Mouse (Mus musculus): ENCODE measurements around the gene Ralgps1. TPM values are rescaled to one million over a fixed set of nuclear protein-coding genes. Genes with fewer than 3 reads are reported as not detected.

The Ralgps1 gene
- polyA plus RNA-seq, 1 experiment from 2014 or later = 14.6 TPM

- Histone ChIP-seq H3K9ac (ENCODE audit: low read length) (no peak overlapping the region), H3K27me3 (ENCODE audit: control insufficient read depth, insufficient read depth, low read length) (no peaks in the 10 kb centered on the region), H3K36me3 (ENCODE audit: control insufficient read depth, insufficient read depth, low read length) (no peaks in the 10 kb centered on the region), H3K27ac (ENCODE audit: low read depth, low read length) (no peak overlapping the region), H3K4me3 (ENCODE audit: low read depth, low read length) (no peak overlapping the region), H3K4me2 (ENCODE audit: low read depth) (no peak overlapping the region), H3K9me3 (ENCODE audit: control insufficient read depth, low read length) (no peaks in the 10 kb centered on the region), H3K4me1 (ENCODE audit: control insufficient read depth, insufficient read depth, low read length) (peaks cover 10% of the 10 kb centered on the region)
- 79% methylated on average over 10 of the region's 10 CpGs for WGBS
- no peak for ATAC-seq (ENCODE audit: insufficient read depth, low FRiP score, low TSS enrichment)
- no peak for DNase-seq (ENCODE audit: low spot score)
Observed at GRCm38 (mm10) chr2:33173126-33173525, 198.2 kb downstream of the Ralgps1 start.

GRCm38 (mm10) chr2:33170777-33171565, 200.3 kb downstream of the Ralgps1 start:
- DNase-seq (ENCODE audit: low spot score) = peak; percentile 32
- no peaks in the 10 kb centered on the region for H3K9me3 ChIP-seq (ENCODE audit: control insufficient read depth, low read length)
- peaks cover 6% of the 10 kb centered on the region for H3K4me1 ChIP-seq (ENCODE audit: control insufficient read depth, insufficient read depth, low read length)
- no peaks in the 10 kb centered on the region for H3K36me3 ChIP-seq (ENCODE audit: control insufficient read depth, insufficient read depth, low read length)
- WGBS = 60% methylated on average over 10 of the region's 10 CpGs
- H3K4me3 ChIP-seq (ENCODE audit: low read depth, low read length) = no peak overlapping the region
- no peak overlapping the region for H3K27ac ChIP-seq (ENCODE audit: low read depth, low read length)
- ATAC-seq (ENCODE audit: insufficient read depth, low FRiP score, low TSS enrichment) = no peak
- H3K4me2 ChIP-seq (ENCODE audit: low read depth) = no peak overlapping the region
- H3K9ac ChIP-seq (ENCODE audit: low read length) = no peak overlapping the region
- H3K27me3 ChIP-seq (ENCODE audit: control insufficient read depth, insufficient read depth, low read length) = no peaks in the 10 kb centered on the region

GRCm38 (mm10) chr2:33169445-33169844, 201.8 kb downstream of the Ralgps1 start:
- Histone ChIP-seq H3K4me3 (ENCODE audit: low read depth, low read length) (no peak overlapping the region), H3K9me3 (ENCODE audit: control insufficient read depth, low read length) (no peaks in the 10 kb centered on the region), H3K27ac (ENCODE audit: low read depth, low read length) (no peak overlapping the region), H3K36me3 (ENCODE audit: control insufficient read depth, insufficient read depth, low read length) (no peaks in the 10 kb centered on the region), H3K4me1 (ENCODE audit: control insufficient read depth, insufficient read depth, low read length) (peaks cover 9% of the 10 kb centered on the region), H3K4me2 (ENCODE audit: low read depth) (no peak overlapping the region), H3K9ac (ENCODE audit: low read length) (no peak overlapping the region), H3K27me3 (ENCODE audit: control insufficient read depth, insufficient read depth, low read length) (no peaks in the 10 kb centered on the region)
- no peak for ATAC-seq (ENCODE audit: insufficient read depth, low FRiP score, low TSS enrichment)
- DNase-seq (ENCODE audit: low spot score) = no peak
- 73% methylated on average over 6 of the region's 6 CpGs for WGBS

- no peak overlapping the region for H3K4me3 ChIP-seq (ENCODE audit: low read depth, low read length)
- ATAC-seq (ENCODE audit: insufficient read depth, low FRiP score, low TSS enrichment) (no peak), DNase-seq (ENCODE audit: low spot score) (no peak)
- no peak overlapping the region for H3K9ac ChIP-seq (ENCODE audit: low read length)
- H3K4me2 ChIP-seq (ENCODE audit: low read depth) = no peak overlapping the region
- WGBS = 95% methylated on average over 3 of the region's 3 CpGs
- H3K4me1 ChIP-seq (ENCODE audit: control insufficient read depth, insufficient read depth, low read length) = peaks cover 9% of the 10 kb centered on the region
- no peak overlapping the region for H3K27ac ChIP-seq (ENCODE audit: low read depth, low read length)
- H3K9me3 ChIP-seq (ENCODE audit: control insufficient read depth, low read length) = no peaks in the 10 kb centered on the region
- no peaks in the 10 kb centered on the region for H3K36me3 ChIP-seq (ENCODE audit: control insufficient read depth, insufficient read depth, low read length)
- H3K27me3 ChIP-seq (ENCODE audit: control insufficient read depth, insufficient read depth, low read length) = no peaks in the 10 kb centered on the region
Observed at GRCm38 (mm10) chr2:33167060-33167459, 204.2 kb downstream of the Ralgps1 start.

GRCm38 (mm10) chr2:33165710-33166374, 205.4 kb downstream of the Ralgps1 start:
- H3K27me3 ChIP-seq (ENCODE audit: control insufficient read depth, insufficient read depth, low read length) = no peaks in the 10 kb centered on the region
- no peak for DNase-seq (ENCODE audit: low spot score)

GRCm38 (mm10) chr2:33165229-33165628, 206.1 kb downstream of the Ralgps1 start:
- H3K9ac ChIP-seq (ENCODE audit: low read length) = no peak overlapping the region
- ATAC-seq (ENCODE audit: insufficient read depth, low FRiP score, low TSS enrichment) = no peak
- no peaks in the 10 kb centered on the region for H3K36me3 ChIP-seq (ENCODE audit: control insufficient read depth, insufficient read depth, low read length)
- no peaks in the 10 kb centered on the region for H3K27me3 ChIP-seq (ENCODE audit: control insufficient read depth, insufficient read depth, low read length)
- DNase-seq (ENCODE audit: low spot score) = no peak
- no peak overlapping the region for H3K27ac ChIP-seq (ENCODE audit: low read depth, low read length)
- no peak overlapping the region for H3K4me2 ChIP-seq (ENCODE audit: low read depth)
- H3K4me3 ChIP-seq (ENCODE audit: low read depth, low read length) = no peak overlapping the region
- no peaks in the 10 kb centered on the region for H3K9me3 ChIP-seq (ENCODE audit: control insufficient read depth, low read length)
- 0 out of 2 replicates have a peak, but pooled peaks cover 3% of the 10 kb centered on the region for H3K4me1 ChIP-seq (ENCODE audit: control insufficient read depth, insufficient read depth, low read length)
- 68% methylated on average over 4 of the region's 4 CpGs for WGBS

More at GRCm38 (mm10) chr2:33165710-33166374, 205.4 kb downstream of the Ralgps1 start:
- 59% methylated on average over 7 of the region's 7 CpGs for WGBS
- Histone ChIP-seq H3K27ac (ENCODE audit: low read depth, low read length) (no peak overlapping the region), H3K9ac (ENCODE audit: low read length) (no peak overlapping the region), H3K4me2 (ENCODE audit: low read depth) (no peak overlapping the region), H3K9me3 (ENCODE audit: control insufficient read depth, low read length) (no peaks in the 10 kb centered on the region), H3K4me1 (ENCODE audit: control insufficient read depth, insufficient read depth, low read length) (peaks cover 5% of the 10 kb centered on the region), H3K36me3 (ENCODE audit: control insufficient read depth, insufficient read depth, low read length) (no peaks in the 10 kb centered on the region), H3K4me3 (ENCODE audit: low read depth, low read length) (no peak overlapping the region)
- no peak for ATAC-seq (ENCODE audit: insufficient read depth, low FRiP score, low TSS enrichment)

GRCm38 (mm10) chr2:33164646-33165045, 206.6 kb downstream of the Ralgps1 start:
- DNase-seq (ENCODE audit: low spot score) (no peak), ATAC-seq (ENCODE audit: insufficient read depth, low FRiP score, low TSS enrichment) (no peak)
- 84% methylated on average over 3 of the region's 3 CpGs for WGBS
- Histone ChIP-seq H3K4me2 (ENCODE audit: low read depth) (no peak overlapping the region), H3K27ac (ENCODE audit: low read depth, low read length) (no peak overlapping the region), H3K36me3 (ENCODE audit: control insufficient read depth, insufficient read depth, low read length) (no peaks in the 10 kb centered on the region), H3K27me3 (ENCODE audit: control insufficient read depth, insufficient read depth, low read length) (no peaks in the 10 kb centered on the region), H3K4me1 (ENCODE audit: control insufficient read depth, insufficient read depth, low read length) (0 out of 2 replicates have a peak, but pooled peaks cover 3% of the 10 kb centered on the region), H3K9ac (ENCODE audit: low read length) (no peak overlapping the region), H3K4me3 (ENCODE audit: low read depth, low read length) (no peak overlapping the region), H3K9me3 (ENCODE audit: control insufficient read depth, low read length) (no peaks in the 10 kb centered on the region)

- no peaks in the 10 kb centered on the region for H3K27me3 ChIP-seq (ENCODE audit: control insufficient read depth, insufficient read depth, low read length)
Observed at GRCm38 (mm10) chr2:33162126-33162525, 209.2 kb downstream of the Ralgps1 start.

More at GRCm38 (mm10) chr2:33162126-33162525, 209.2 kb downstream of the Ralgps1 start:
- DNase-seq (ENCODE audit: low spot score) = no peak
- Histone ChIP-seq H3K4me1 (ENCODE audit: control insufficient read depth, insufficient read depth, low read length) (0 out of 2 replicates have a peak, but pooled peaks cover 3% of the 10 kb centered on the region), H3K9ac (ENCODE audit: low read length) (no peak overlapping the region), H3K9me3 (ENCODE audit: control insufficient read depth, low read length) (no peaks in the 10 kb centered on the region), H3K36me3 (ENCODE audit: control insufficient read depth, insufficient read depth, low read length) (no peaks in the 10 kb centered on the region), H3K4me3 (ENCODE audit: low read depth, low read length) (no peak overlapping the region), H3K27ac (ENCODE audit: low read depth, low read length) (no peak overlapping the region), H3K4me2 (ENCODE audit: low read depth) (no peak overlapping the region)
- WGBS = 87% methylated on average over 2 of the region's 2 CpGs
- ATAC-seq (ENCODE audit: insufficient read depth, low FRiP score, low TSS enrichment) = no peak

Measured in neural tube, embryonic 11.5 days (tissue).